Mouse (Mus musculus): ENCODE measurements around the gene Lmna.

Lmna gene

DNA sequence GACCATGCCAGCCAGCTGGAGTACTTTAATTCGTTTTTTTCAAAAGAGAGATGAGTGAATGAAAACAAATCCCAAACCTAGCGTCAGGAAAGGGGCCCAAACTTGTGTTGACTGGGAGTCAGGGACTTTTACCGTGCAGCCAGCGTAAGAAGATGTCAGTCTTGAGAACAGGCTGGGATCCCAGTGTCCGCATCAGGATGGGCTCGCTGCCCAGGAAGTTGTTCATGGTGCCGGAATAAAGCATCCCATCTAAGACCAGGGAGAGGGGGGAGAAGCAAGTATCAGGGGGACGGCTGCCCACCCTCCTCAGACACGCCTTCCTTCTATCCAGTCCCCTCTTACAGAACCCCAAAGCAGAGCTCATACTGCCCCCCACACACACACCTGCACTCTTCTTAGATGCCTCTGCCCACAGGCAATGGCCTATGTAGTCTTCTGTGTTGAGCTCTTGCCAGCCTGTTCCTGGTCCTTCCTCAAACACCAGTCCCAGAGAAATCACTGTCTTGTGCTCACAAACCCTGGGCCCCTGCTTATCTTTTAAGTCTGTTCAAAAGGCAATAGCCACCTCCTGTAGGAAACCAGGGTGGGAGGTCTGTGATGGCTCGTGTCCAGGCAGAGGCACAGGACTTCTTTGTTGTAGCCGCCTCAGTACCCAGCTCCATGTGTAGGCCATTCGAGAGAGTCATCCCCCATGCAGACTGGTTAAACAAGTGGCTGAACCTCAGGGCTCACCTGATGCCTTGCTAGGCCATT, 59.2 kb downstream of the Lmna start:
- DNase-seq (ENCODE audit: extremely low read depth, low read depth, low spot score), result no peak

DNA sequence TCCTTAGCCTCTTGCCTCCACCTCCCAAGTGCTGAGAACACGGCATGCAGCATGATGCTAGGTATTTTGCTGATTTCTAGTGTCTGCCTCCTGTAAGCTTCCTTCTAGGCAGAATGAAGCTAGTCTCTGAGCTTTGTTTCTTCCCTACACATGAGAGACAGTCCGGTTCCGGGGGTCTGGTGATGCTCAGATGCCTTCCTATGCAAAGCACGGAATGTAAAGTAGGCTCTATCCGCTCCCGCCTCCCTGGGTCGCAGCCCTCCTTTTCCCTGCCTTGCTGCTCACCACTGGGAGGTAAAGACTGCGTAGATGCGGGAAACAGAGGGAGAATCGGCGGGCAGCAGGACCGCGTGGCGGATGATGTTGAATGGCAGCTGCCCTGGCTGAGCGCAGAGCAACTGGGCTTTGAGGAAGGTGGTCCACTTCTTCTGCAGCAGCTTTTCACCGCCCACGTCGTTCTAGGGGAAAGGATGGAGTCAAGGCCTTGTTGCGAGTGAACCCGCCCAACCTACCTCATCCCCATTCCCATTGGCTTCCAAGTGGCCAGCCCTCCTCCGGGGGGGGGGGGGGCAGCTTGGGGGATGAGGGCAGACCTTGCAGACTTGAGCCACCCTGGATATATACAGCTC, 60.2 kb downstream of the Lmna start:
- no peak for DNase-seq (ENCODE audit: extremely low read depth, low read depth, low spot score)

DNA sequence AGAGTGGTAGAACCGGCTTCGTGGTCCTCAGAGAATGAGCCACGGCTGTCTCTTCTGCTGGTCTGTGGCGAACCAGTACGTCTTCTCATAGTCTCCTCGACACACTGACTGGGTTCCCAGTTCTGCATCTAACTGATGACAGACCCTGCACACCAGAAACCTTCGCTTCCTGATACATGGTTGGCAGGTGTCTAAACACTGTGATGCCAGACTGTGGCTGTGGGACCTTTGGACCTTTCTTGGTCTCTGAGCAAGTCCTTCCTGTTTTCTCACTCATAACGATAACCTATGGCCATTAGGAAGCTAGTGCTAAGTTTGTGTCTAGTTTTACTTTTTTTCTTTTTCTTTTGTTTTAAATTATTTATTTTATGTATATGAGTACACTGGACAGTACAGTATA, 61.3 kb downstream of the Lmna start:
- no peak for DNase-seq (ENCODE audit: extremely low read depth, low read depth, low spot score)

DNA sequence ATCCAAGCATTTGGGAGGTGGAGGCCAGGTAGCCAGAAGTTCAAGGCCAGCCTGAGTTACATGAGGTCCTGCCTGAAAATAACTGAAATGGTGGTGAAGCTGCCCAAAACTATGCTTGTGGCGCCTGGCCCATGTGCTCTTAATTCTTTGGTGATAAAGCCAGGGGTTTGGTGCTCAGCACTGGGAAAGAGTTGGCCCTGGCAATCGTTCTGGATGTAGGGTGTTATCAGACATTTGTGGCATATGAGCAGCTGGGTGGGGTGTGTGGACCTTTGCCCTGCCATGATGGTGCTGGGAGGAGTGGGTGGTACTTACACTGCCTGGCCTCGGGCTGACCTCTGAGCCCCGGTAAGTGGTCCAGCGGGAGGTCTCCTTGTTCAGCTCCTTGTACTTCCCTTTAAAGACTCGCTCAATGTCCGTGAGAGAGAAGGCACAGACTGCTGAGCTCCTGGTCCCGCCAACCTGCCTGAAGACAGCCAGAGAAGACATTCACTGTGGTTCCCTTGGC, 62.0 kb downstream of the Lmna start:
- no peak for DNase-seq (ENCODE audit: extremely low read depth, low read depth, low spot score)

DNA sequence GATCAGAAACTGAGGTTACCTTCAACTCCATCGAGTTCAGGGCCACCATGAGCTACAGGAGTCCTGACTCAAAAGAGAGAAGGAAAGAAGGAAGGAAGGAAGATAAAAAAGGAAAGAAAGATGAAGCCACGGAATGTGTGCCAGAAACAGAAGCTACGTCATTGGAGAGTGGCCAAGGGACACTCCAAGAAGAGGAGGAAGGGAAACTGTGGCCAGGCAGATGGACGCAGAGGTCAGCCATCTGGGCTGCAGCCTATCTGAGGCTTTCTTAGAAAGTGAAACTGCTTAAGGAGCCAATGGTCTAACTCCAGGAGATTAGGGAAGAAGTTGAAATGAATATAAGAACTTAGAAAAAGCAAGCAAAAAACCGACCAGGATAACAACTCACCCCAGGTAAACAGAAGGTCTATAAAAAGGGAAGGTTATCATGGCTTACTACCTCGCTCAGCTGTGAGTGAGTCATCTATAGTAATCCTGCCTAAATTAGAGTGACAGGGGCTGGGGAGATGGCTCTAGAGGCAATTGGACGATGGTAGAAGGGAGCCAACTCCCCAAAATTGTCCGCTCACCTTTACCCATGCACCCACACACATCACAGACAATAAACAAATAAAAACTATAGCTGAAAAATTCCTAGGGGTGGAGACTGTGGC, 63.2 kb downstream of the Lmna start:
- no peak for DNase-seq (ENCODE audit: extremely low read depth, low read depth, low spot score)

DNA sequence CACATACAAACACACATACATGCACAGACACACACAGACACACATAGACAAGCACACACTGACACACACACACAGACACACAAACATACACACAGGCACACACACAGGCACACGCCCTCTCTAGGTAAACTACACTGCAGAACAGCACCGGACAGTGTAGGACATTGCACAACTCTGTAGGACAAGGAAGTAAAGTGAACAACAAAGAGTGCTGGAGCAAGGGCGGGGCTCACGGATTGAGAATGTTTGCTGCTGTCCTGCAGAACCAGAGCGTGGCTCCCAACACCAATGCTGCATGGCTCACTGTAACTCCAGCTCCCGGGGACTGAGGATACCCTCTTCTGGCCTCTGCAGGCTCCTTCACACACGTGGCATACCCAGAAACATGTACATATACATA, 66.9 kb downstream of the Lmna start:
- DNase-seq (ENCODE audit: extremely low read depth, low read depth, low spot score), result no peak

DNA sequence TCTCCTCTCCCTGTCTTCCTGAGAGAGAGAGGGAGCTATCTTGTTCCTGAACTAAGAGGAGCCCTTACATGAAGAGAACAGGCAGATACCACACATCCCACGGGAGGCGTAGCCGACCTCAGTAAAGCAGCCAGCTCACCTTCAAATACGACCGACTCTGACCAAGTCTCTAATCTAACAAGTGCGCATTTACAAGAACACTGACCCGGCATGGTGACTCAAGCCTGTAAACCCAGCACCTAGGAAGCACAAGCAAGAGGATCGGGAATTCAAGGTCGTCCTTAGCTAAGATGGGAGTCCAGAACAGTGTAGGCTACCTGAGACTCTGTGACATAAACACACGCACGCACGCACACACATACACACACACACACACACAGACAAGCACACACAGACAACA, 67.3 kb downstream of the Lmna start:
- no peak for DNase-seq (ENCODE audit: extremely low read depth, low read depth, low spot score)

DNA sequence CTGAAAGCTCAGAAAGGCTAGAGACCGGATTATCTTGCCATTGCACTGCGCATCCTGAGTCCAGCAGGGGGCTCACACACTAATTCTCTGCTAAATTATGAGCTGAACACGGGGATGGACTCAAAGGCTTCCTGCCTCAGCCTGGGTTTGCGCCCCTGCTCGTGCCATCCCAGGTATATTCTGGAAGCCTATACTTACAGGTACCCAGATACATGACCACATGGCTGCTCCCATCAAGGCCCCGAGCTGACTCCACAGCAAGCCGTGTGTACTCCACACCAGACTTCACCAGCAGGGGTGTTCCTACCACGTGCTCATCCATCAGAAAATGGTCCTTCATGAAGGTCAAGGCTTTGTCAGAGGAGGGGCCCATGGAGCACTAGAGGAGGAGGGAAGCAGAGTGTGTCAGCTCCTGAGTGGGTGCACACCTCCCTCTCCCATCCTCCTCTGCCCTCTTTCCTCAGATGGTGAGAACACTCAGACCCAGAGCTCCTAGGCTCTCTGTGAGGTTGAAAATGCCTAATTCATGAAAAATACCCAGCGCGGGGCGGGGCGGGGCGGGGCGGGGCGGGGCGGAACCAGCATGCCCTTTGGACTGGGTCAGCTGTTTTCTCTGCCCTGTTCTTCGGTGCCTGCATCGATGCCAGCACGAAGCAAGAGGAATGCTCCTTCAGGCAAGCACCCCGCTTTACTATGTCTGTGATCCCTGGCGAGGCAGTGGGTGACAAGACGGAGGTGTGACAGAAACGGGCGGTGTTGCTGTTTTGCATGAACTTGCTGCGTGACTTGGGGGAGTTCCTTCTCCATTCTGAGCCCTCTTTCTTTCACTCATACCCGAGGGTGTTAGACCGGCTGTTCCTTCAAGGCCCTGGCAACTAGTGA, 69.0 kb downstream of the Lmna start:
- DNase-seq (ENCODE audit: extremely low read depth, low read depth, low spot score), result no peak

DNA sequence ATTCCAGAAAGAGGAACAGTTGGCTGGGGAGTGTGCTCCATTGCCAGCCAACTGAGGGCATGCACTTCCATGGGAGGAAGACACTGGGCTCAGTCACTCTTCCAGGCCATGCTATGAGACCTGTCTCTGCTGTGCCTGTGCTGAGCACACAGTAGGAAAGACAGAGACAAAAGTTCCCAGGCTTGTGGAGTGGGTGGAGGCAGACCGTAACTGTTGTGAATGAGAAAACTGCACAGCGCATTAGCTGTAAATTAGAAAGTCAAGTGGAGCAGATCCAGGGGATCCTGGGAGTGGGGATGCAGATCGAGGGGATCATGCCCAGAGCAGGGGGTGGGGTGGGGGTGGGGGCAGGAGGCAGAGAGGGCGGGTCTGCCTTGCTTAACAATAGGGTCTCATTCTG, 70.2 kb downstream of the Lmna start:
- DNase-seq (ENCODE audit: extremely low read depth, low read depth, low spot score), result no peak

DNA sequence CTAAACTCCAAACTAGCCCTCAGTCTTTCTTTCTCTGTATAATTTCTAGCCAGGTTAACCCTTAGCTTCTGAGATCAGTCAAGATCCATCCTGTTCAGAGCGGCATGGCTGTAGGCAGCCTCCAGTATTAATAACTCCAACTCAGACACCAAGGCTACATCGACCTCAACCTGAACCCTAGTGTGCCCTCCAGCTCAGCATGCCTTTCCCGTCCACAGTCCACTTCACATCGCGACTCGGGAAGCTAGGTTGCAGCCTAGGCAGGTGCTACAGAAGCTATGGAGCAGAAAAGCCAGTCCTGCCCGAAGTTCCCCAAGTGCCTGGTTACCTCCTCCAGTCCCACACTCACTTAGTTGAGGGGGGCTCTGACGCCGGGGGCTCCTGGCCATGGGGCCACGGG, 72.3 kb downstream of the Lmna start:
- no peak for DNase-seq (ENCODE audit: extremely low read depth, low read depth, low spot score)

DNA sequence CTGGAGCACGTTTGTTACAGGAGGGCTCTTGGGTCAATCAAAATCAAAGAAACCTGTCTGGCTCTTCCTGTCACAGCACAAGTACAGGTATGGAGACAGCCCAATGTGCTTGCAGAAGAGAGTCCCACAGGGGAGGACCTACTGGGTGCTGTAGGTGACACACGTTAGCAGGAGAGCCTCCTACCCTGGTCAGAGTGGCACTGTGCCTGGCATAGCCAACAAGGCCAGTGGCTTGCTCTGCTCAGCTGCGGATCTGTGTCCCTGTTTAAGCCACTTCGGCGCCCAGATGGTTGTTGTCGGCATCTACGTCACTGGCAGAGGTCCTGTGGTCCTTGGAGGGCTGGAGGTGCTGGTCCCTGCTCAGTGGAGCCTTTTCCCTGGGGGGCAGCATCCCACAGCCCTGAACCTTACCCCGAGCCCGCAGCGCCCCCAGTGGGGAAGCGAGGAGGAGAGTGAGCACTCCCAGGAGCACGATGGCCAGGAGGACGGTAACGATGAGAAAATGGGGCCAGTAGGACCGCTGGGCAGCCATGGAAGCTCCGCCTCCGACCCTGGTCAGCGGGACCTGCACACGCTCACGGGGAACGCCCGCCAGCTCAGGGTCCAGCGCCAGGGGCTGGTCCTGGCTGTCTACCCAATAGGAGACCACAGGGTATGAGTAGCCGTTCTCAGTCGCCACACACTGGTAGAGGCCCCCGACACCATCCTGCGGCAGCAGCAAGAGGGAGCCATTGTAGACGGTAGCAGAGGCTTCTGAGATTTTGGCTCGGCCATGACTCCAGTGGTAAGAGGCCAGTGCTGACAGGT, 73.2 kb downstream of the Lmna start:
- no peak for DNase-seq (ENCODE audit: extremely low read depth, low read depth, low spot score)

DNA sequence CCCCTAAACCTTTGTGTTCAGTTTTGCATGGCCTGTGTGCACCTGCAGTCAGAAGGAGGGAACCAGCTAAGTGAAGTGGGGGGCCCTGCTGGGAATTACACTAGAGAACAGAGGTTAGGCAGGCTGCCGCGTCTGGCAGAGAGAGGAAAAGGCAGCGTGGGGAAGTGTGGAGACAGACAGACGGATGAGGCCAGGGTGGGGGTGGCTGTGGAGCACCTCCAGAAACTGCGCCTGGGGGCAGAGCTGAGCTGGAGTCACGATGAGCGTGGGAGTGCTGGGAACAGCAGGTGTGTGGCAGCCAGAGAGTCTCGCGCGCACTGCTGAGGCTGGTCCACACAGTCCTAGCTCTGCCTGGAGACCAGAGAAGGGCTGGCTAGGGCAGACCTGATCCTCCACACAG, 74.2 kb downstream of the Lmna start:
- DNase-seq (ENCODE audit: extremely low read depth, low read depth, low spot score), result no peak

All from fat pad, adult 2 months (tissue).